Mouse (Mus musculus) Patski (cell line): ENCODE data around the gene Arrdc5. TPM values are rescaled to one million over a fixed set of nuclear protein-coding genes. Genes with fewer than 3 reads are reported as not detected.
"Not testable (repeated sequence)": the region's sequence is repeated elsewhere in the genome, so short reads cannot be mapped to it uniquely, and the experiment has no call there.

Experiments
- ATAC-seq: fragments of 100-300 bp; one replicate; pipeline ENCODE4 v1.8.0; 2021
- CTCF ChIA-PET: fragments of 350-600 bp; sonication (Branson Sonifier 250); formaldehyde crosslinking; loops from one replicate; lab custom pipeline; 2022; ENCODE audit warnings: inconsistent platforms; lab: Charles Lee
- POLR2A ChIA-PET: fragments of 350-600 bp; sonication (Branson Sonifier 250); formaldehyde crosslinking; loops from one replicate; lab custom pipeline; 2022; ENCODE audit warnings: antibody characterized with exemption, inconsistent platforms; lab: Charles Lee
- DNase-seq: peaks from one replicate; pipeline ENCODE4 v3.0.0-alpha.2; 2011; ENCODE audit warnings: low read depth, low spot score
- H3K27me3 ChIP-seq: fragments of 371-371 bp; one replicate; pipeline ENCODE4 v1.5.1; 2021
- CTCF ChIP-seq: fragments of 100-300 bp; IDR thresholded peaks from one replicate; pipeline ENCODE4 v1.5.1; 2021
- in situ Hi-C: fragments of 300-500 bp; cut with MboI; formaldehyde crosslinking; loops from 3 replicates; pipeline ENCODE4 v1.11.1; 2018; ENCODE audit warnings: low pct_unique_long_range_greater_than_20kb, mixed read lengths
- polyA plus RNA-seq: library from polyadenylated mRNA; unstranded; gene quantifications from one replicate; pipeline ENCODE4 v1.2.3, GENCODE M21; 2021

Gene Arrdc5
- polyA plus RNA-seq, 1 experiment from 2014 or later = not detected

DNA sequence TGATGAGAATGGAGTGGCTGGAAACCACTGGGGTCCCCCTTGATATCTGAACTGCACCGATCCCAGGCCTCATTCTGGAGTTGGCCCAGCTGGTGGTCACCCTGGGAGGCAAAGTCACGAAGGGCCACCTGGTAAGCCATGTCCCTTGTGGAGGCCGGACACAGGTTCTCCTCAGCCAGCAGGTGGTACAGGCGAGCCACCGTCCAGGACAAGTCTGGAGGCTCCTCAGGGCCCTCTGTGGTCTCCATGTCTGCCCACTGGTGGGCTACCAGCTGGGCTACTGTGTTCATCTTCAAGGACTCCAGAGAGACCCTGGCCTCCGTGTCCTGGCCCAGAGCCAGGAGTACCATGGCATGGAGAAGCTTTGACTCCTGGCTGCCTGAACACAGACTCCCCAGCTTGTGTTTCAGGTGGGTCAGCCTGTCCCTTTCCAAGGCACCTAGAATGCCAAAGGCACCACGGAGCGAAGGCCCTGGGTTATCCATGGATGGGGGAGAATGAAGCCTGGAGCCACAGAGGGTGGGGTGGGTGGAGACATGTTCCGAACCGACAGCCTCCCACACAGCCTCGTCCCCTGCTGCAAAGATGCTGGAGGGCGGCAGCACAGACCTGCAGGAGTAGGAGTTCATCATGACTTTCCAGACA lies 28.4 kb downstream of the Arrdc5 start:
- no peak for DNase-seq
- CTCF ChIA-PET = interaction anchor here (1.2 kb wide), 1 partner anchor 13 kb away, joined by 3 read pairs; no protein-coding TSS in a partner anchor
- no peaks in the 10 kb centered on the region for H3K27me3 ChIP-seq
- no peak for TF ChIP-seq CTCF
- POLR2A ChIA-PET = no interaction called here
- ATAC-seq = no peak
- in situ Hi-C loops = no loop called here

DNA sequence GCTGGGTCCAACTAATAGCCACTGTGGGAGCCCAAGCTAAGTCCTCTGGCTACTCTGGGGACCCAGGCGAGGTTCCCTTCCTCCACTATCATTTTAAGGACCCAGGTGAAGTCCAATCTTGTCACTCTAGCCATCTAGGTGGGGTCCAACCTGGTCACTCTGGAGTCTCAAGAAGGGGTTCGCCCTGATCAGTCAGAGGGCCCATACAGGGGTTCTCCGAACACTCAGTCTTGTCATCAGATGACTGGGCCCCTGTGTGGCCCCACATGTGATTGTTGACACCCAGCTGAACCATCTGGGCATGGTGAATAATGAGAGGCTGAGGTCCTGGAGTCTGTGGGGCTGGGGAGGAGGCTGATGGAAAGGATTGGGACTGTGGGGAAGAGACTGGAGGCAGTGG lies 30.3 kb downstream of the Arrdc5 start:
- ChIA-PET POLR2A (no interaction called here), CTCF (interaction anchor here (1.0 to 1.3 kb wide), 2 partner anchors 21 to 320 kb away, joined by 3 to 4 read pairs; no protein-coding TSS in a partner anchor)
- in situ Hi-C loops = no loop called here
- DNase-seq = no peak
- H3K27me3 ChIP-seq = no peaks in the 10 kb centered on the region
- no peak for ATAC-seq
- no peak for TF ChIP-seq CTCF

DNA sequence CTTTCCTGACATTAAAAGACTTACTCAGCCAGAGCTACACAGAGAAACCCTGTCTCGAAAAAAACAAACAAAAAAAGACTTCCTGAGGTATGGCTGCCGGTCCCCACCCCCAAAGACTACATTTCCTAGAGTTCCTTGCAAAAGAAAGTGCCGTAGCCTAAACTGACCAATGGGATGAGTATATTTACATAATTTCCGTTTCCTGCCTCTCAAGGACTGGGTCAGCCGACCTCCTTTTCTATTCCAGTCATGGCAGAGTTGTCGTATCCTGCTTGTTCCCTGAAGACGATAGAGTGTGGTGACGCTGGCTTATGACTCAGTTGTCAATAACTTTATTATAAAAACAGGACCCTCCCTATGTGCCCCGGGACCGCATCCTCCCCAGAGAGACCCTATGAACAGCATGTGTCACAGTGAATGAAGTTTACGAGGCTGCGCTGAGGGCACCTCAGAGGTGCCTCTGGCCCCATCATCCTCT lies 30.9 kb downstream of the Arrdc5 start:
- DNase-seq (no peak), ATAC-seq (peak; percentile 45)
- CTCF ChIA-PET = interaction anchor here (1.0 kb wide), 1 partner anchor 321 kb away, joined by 3 read pairs; no protein-coding TSS in a partner anchor
- TF ChIP-seq CTCF = no peak
- no peaks in the 10 kb centered on the region for H3K27me3 ChIP-seq
- POLR2A ChIA-PET = no interaction called here
- in situ Hi-C loops = no loop called here

GRCm38 (mm10) chr17:56266271-56266670 lies 33.8 kb downstream of the Arrdc5 start:
- POLR2A ChIA-PET = interaction anchor here (1.3 kb wide), 1 partner anchor 22 kb away, joined by 3 read pairs; no protein-coding TSS in a partner anchor
- in situ Hi-C loops = no loop called here
- no peak for TF ChIP-seq CTCF
- no peaks in the 10 kb centered on the region for H3K27me3 ChIP-seq
- DNase-seq = peak; percentile 82
- CTCF ChIA-PET = interaction anchor here (1.1 kb wide), 1 partner anchor 84 kb away, joined by 4 read pairs; no protein-coding TSS in a partner anchor
- peak; percentile 85 for ATAC-seq

DNA sequence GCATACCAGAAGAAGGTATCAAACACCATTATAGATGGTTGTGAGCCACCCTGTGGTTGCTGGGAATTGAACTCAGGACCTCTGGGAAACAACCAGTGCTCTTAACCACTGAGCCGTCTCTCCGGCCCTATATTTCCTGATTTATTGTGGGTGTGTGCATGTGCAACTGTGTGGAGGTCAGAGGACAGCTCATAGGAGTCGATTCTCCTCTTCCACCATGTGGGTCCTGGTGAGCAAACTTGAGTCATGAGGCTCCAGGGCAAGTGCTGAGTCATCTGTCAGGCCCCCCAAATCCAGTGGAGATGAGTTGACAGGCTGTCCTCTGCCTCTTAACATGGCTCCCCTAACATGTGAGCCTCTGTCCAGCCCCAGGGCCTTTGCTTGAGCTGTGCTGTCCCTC lies 34.2 kb downstream of the Arrdc5 start:
- ChIA-PET POLR2A (interaction anchor here (0.7 to 1.3 kb wide), 2 partner anchors 22 to 80 kb away, joined by 3 to 4 read pairs; no protein-coding TSS in a partner anchor), CTCF (interaction anchor here (1.1 kb wide), 1 partner anchor 84 kb away, joined by 4 read pairs; no protein-coding TSS in a partner anchor)
- DNase-seq = no peak
- in situ Hi-C loops = no loop called here
- H3K27me3 ChIP-seq = no peaks in the 10 kb centered on the region
- no peak for TF ChIP-seq CTCF
- ATAC-seq = peak; percentile 40

- in situ Hi-C loops = no loop called here
- TF ChIP-seq CTCF = no peak
- ChIA-PET POLR2A (interaction anchor here (0.7 kb wide), 3 partner anchors 39 to 79 kb away, joined by 3 to 8 read pairs (median 4); no protein-coding TSS in a partner anchor), CTCF (interaction anchor here (1.1 to 1.8 kb wide), 3 partner anchors 9 to 85 kb away, joined by 3 to 6 read pairs (median 4); no protein-coding TSS in a partner anchor)
- no peak for ATAC-seq
- no peaks in the 10 kb centered on the region for H3K27me3 ChIP-seq
- no peak for DNase-seq
Measured at GRCm38 (mm10) chr17:56265011-56265410, 35.1 kb downstream of the Arrdc5 start.

DNA sequence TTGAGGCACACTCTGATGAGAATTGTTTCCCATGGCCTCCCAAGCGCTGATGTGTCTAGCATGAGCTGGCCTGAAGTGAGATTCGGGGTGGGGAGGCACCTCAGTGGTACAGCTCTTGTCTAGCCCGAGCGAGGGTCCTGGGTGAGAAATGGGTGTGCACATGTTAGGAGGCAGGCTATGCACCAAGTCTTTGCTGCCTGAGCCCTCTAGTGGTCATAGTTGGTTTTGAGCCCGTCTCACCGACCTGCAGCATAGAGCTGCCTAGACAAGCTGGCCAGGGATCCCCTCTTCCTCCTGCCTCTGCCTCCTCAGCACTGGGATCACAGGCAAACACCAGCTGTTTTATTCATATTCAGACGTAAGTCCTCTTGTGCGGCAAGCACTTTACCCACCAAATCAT lies 36.1 kb downstream of the Arrdc5 start:
- no peaks in the 10 kb centered on the region for H3K27me3 ChIP-seq
- no peak for ATAC-seq
- ChIA-PET CTCF (interaction anchor here (0.7 to 1.8 kb wide), 5 partner anchors 8 to 133 kb away, joined by 3 to 6 read pairs (median 4); no protein-coding TSS in a partner anchor), POLR2A (interaction anchor here (0.6 to 0.7 kb wide), 2 partner anchors 61 to 85 kb away, joined by 4 read pairs; no protein-coding TSS in a partner anchor)
- in situ Hi-C loops = no loop called here
- no peak for TF ChIP-seq CTCF
- DNase-seq = no peak

- DNase-seq = no peak
- CTCF ChIA-PET = interaction anchor here (0.6 to 1.7 kb wide), 5 partner anchors 9 to 132 kb away, joined by 3 to 4 read pairs (median 3); no protein-coding TSS in a partner anchor
Measured at GRCm38 (mm10) chr17:56262645-56263094, 37.4 kb downstream of the Arrdc5 start.

GRCm38 (mm10) chr17:56261166-56261565 lies 38.9 kb downstream of the Arrdc5 start:
- ChIA-PET CTCF (interaction anchor here (1.3 kb wide), 1 partner anchor 89 kb away, joined by 3 read pairs; no protein-coding TSS in a partner anchor), POLR2A (no interaction called here)
- H3K27me3 ChIP-seq = no peaks in the 10 kb centered on the region
- no peak for TF ChIP-seq CTCF
- in situ Hi-C loops = no loop called here
- DNase-seq (no peak), ATAC-seq (no peak)

More at GRCm38 (mm10) chr17:56262645-56263094, 37.4 kb downstream of the Arrdc5 start:
- ATAC-seq = no peak
- no peaks in the 10 kb centered on the region for H3K27me3 ChIP-seq
- in situ Hi-C loops = no loop called here
- no peak for TF ChIP-seq CTCF
- POLR2A ChIA-PET = interaction anchor here (0.6 kb wide), 1 partner anchor 183 kb away, joined by 4 read pairs; no protein-coding TSS in a partner anchor

GRCm38 (mm10) chr17:56259301-56260037 lies 40.6 kb downstream of the Arrdc5 start:
- no peak for TF ChIP-seq CTCF
- DNase-seq (no peak), ATAC-seq (no peak)
- in situ Hi-C loops = loop anchor here (10.0 kb wide), 1 partner anchor 55 kb away; no protein-coding TSS in a partner anchor
- no peaks in the 10 kb centered on the region for H3K27me3 ChIP-seq
- POLR2A ChIA-PET = no interaction called here
- CTCF ChIA-PET = interaction anchor here (1.2 kb wide), 1 partner anchor 91 kb away, joined by 3 read pairs; no protein-coding TSS in a partner anchor

GRCm38 (mm10) chr17:56258812-56259211 lies 41.3 kb downstream of the Arrdc5 start:
- H3K27me3 ChIP-seq, POLR2A ChIA-PET, ATAC-seq, DNase-seq: not testable (repeated sequence)
- CTCF ChIA-PET = interaction anchor here (1.2 kb wide), 1 partner anchor 92 kb away, joined by 3 read pairs; no protein-coding TSS in a partner anchor
- in situ Hi-C loops = loop anchor here (10.0 kb wide), 1 partner anchor 54 kb away; no protein-coding TSS in a partner anchor

GRCm38 (mm10) chr17:56258269-56258668 lies 41.8 kb downstream of the Arrdc5 start:
- in situ Hi-C loops = loop anchor here (10.0 kb wide), 1 partner anchor 53 kb away; no protein-coding TSS in a partner anchor
- ATAC-seq, DNase-seq, H3K27me3 ChIP-seq, POLR2A ChIA-PET: not testable (repeated sequence)
- CTCF ChIA-PET = interaction anchor here (0.7 kb wide), 1 partner anchor 99 kb away, joined by 3 read pairs; no protein-coding TSS in a partner anchor
